Mouse (Mus musculus) adrenal gland, postnatal 36 days (tissue): Measurements from ENCODE around the gene Mdm4. TPM values are rescaled to one million over a fixed set of nuclear protein-coding genes. Genes with fewer than 3 reads are reported as not detected.

Experiments
- DNase-seq, 2 experiments: peaks; one replicate each; pipeline ENCODE4 v3.0.0; 2021; ENCODE audit warnings: mixed read lengths in 1 of 2
- long read RNA-seq, 2 experiments: library from polyadenylated mRNA; stranded (forward); transcript quantifications; one replicate each; pipeline ENCODE4 v2.0.0; 2021; ENCODE audit warnings: borderline sequencing depth in 2 of 2
- total RNA-seq, 2 experiments: library from RNA; stranded (reverse); gene quantifications; 2 replicates each; pipeline ENCODE4 v1.2.3; 2021

Mdm4 gene
- total RNA-seq, result 10 to 100 TPM; 66.4 to 83.1 TPM
- long read RNA-seq, experiment 1, partial matches to known transcripts, result 0 of 9 reads
- long read RNA-seq, experiment 1, other reads (novel, unspliced or antisense), result 7 of 9 reads
- long read RNA-seq, experiment 2, full-length matches to known transcripts, result 1 of 3 reads
- long read RNA-seq, experiment 2, partial matches to known transcripts, result 0 of 3 reads
- long read RNA-seq, experiment 2, other reads (novel, unspliced or antisense), result 2 of 3 reads

GRCm38 (mm10) chr1:133030461-133030860, at the start of gene Mdm4:
TSS of gene Mdm4 (minus strand) at chr1:133030561.
- no peak for DNase-seq

- DNase-seq, result no peak
Observed at GRCm38 (mm10) chr1:133080079-133080561, 49.8 kb upstream of the Mdm4 start.

GRCm38 (mm10) chr1:133079509-133079908, 49.1 kb upstream of the Mdm4 start:
- DNase-seq, result no peak

GRCm38 (mm10) chr1:133078338-133078727, 48.0 kb upstream of the Mdm4 start:
- DNase-seq, result no peak

GRCm38 (mm10) chr1:133077606-133078337, 47.4 kb upstream of the Mdm4 start:
- DNase-seq, result no peak

GRCm38 (mm10) chr1:133076681-133077514, 46.5 kb upstream of the Mdm4 start:
- no peak for DNase-seq

GRCm38 (mm10) chr1:133075651-133076400, 45.5 kb upstream of the Mdm4 start:
- no peak for DNase-seq

- no peak for DNase-seq
Observed at GRCm38 (mm10) chr1:133074541-133074940, 44.2 kb upstream of the Mdm4 start.

- peak; percentile 16 to 47 for DNase-seq
Observed at GRCm38 (mm10) chr1:133073327-133073856, 43.0 kb upstream of the Mdm4 start.

- no peak for DNase-seq
Observed at GRCm38 (mm10) chr1:133071666-133072381, 41.5 kb upstream of the Mdm4 start.

- DNase-seq, result no peak
Observed at GRCm38 (mm10) chr1:133070157-133070556, 39.8 kb upstream of the Mdm4 start.

- no peak for DNase-seq
Observed at GRCm38 (mm10) chr1:133069275-133070120, 39.1 kb upstream of the Mdm4 start.

GRCm38 (mm10) chr1:133068669-133069274, 38.4 kb upstream of the Mdm4 start:
- DNase-seq, result no peak

- DNase-seq, result peak; percentile 18 to 38
Observed at GRCm38 (mm10) chr1:133068268-133068667, 37.9 kb upstream of the Mdm4 start.

- DNase-seq, result no peak
Observed at GRCm38 (mm10) chr1:133063164-133063563, 32.8 kb upstream of the Mdm4 start.

- no peak for DNase-seq
Observed at GRCm38 (mm10) chr1:133060681-133061080, 30.3 kb upstream of the Mdm4 start.

- DNase-seq, result no peak
Observed at GRCm38 (mm10) chr1:133059592-133059991, 29.2 kb upstream of the Mdm4 start.

GRCm38 (mm10) chr1:133057345-133058034, 27.1 kb upstream of the Mdm4 start:
- DNase-seq, result peak; percentile 81 to 82

- no peak for DNase-seq
Observed at GRCm38 (mm10) chr1:133054326-133054725, 24.0 kb upstream of the Mdm4 start.
